Mouse (Mus musculus) CH12.LX (cell line): ENCODE measurements around the gene Mmp27. TPM values are rescaled to one million over a fixed set of nuclear protein-coding genes. Genes with fewer than 3 reads are reported as not detected.

ENCODE experiments used
- DNase-seq: peaks from one replicate; pipeline ENCODE4 v3.0.0-alpha.2; 2013; ENCODE audit errors: extremely low read depth
- H3K27ac ChIP-seq: 2 replicates; pipeline ENCODE4 v1.5.1; 2012; ENCODE audit warnings: low read depth, mild to moderate bottlenecking, control low read depth, moderate library complexity; ENCODE audit not compliant: insufficient read depth
- H3K27me3 ChIP-seq: replicated peaks from 2 replicates; pipeline ENCODE3; 2012; ENCODE audit warnings: inconsistent platforms
- H3K36me3 ChIP-seq, 2 experiments: replicated peaks in 1 of 2; 2 replicates each; pipeline versions ENCODE3 to v1.6.1; 2012; ENCODE audit warnings: inconsistent platforms in 1 of 2, low read length in 1 of 2, mild to moderate bottlenecking in 1 of 2, mixed read lengths in 1 of 2, moderate library complexity in 1 of 2; ENCODE audit not compliant: control insufficient read depth in 1 of 2, insufficient read depth in 1 of 2
- H3K4me1 ChIP-seq, 2 experiments: 2 replicates each; pipeline ENCODE4 v1.6.1; 2012; ENCODE audit warnings: inconsistent platforms in 1 of 2, moderate library complexity in 1 of 2; ENCODE audit not compliant: insufficient read depth in 2 of 2, control insufficient read depth in 1 of 2
- H3K4me2 ChIP-seq: 2 replicates; pipeline ENCODE4 v1.6.1; 2012; ENCODE audit warnings: low read depth, mild to moderate bottlenecking, control low read depth; ENCODE audit not compliant: poor library complexity, insufficient read depth, severe bottlenecking
- H3K4me3 ChIP-seq, 3 experiments: fragments of 150-350 bp in 1 of 3; sonication (generic) in 1 of 3; replicated peaks in 1 of 3; 2 replicates each; pipeline versions ENCODE3 to v1.5.1; 2011 to 2012; ENCODE audit warnings: low read depth in 2 of 3, low read length in 2 of 3, mild to moderate bottlenecking in 2 of 3, moderate library complexity in 2 of 3, control low read depth in 1 of 3, improper control_type of control experiment in 1 of 3, inconsistent platforms in 1 of 3, mixed read lengths in 1 of 3; ENCODE audit not compliant: poor library complexity in 1 of 3
- H3K79me2 ChIP-seq: replicated peaks from 2 replicates; pipeline ENCODE4 v1.6.1; 2012; ENCODE audit warnings: mild to moderate bottlenecking, moderate library complexity; ENCODE audit not compliant: control insufficient read depth, poor library complexity, insufficient read depth, severe bottlenecking; ENCODE audit errors: extremely low read depth
- H3K9ac ChIP-seq: 2 replicates; pipeline ENCODE4 v1.6.1; 2012; ENCODE audit warnings: low read depth, mild to moderate bottlenecking, control low read depth, moderate library complexity; ENCODE audit not compliant: insufficient read depth
- H3K9me3 ChIP-seq: replicated peaks from 2 replicates; pipeline ENCODE3; 2012; ENCODE audit warnings: low read length, inconsistent platforms, mixed read lengths
- BHLHE40 ChIP-seq: IDR thresholded peaks from 2 replicates; pipeline ENCODE4 v1.6.1; 2011; ENCODE audit warnings: mild to moderate bottlenecking, low read depth, low read length, improper control_type of control experiment
- CTCF ChIP-seq, 2 experiments: IDR thresholded peaks in 1 of 2; conservative IDR thresholded peaks in 1 of 2; 2 replicates each; pipeline ENCODE4 v1.5.1; 2011 to 2012; ENCODE audit warnings: low read depth in 2 of 2, low read length in 2 of 2, improper control_type of control experiment in 1 of 2, inconsistent platforms in 1 of 2, mild to moderate bottlenecking in 1 of 2, moderate library complexity in 1 of 2
- E2F4 ChIP-seq: IDR thresholded peaks from 2 replicates; pipeline ENCODE4 v1.6.1; 2011; ENCODE audit warnings: low read depth, low read length, improper control_type of control experiment; ENCODE audit not compliant: insufficient replicate concordance
- ELF1 ChIP-seq: IDR thresholded peaks from 2 replicates; pipeline ENCODE4 v1.6.1; 2014; ENCODE audit warnings: low read depth, mild to moderate bottlenecking, inconsistent platforms, low read length, improper control_type of control experiment
- HCFC1 ChIP-seq: IDR thresholded peaks from 2 replicates; pipeline ENCODE4 v1.6.1; 2012; ENCODE audit warnings: low read depth, mild to moderate bottlenecking, inconsistent platforms, low read length, improper control_type of control experiment
- IRF4 ChIP-seq: IDR thresholded peaks from 2 replicates; pipeline ENCODE4 v1.6.1; 2014; ENCODE audit warnings: low read depth, mild to moderate bottlenecking, inconsistent platforms, low read length, improper control_type of control experiment
- JUN ChIP-seq: IDR thresholded peaks from 2 replicates; pipeline ENCODE4 v1.6.1; 2011; ENCODE audit warnings: low read depth, mild to moderate bottlenecking, low read length, improper control_type of control experiment, moderate library complexity; ENCODE audit not compliant: insufficient read depth
- JUND ChIP-seq: conservative IDR thresholded peaks from 2 replicates; pipeline ENCODE4 v1.6.1; 2011; ENCODE audit warnings: low read depth, low read length, improper control_type of control experiment
- MAFK ChIP-seq: IDR thresholded peaks from 2 replicates; pipeline ENCODE4 v1.6.1; 2011; ENCODE audit warnings: low read length, improper control_type of control experiment; ENCODE audit not compliant: insufficient replicate concordance
- MYC ChIP-seq: IDR thresholded peaks from 2 replicates; pipeline ENCODE4 v1.6.1; 2011; ENCODE audit warnings: low read depth, mild to moderate bottlenecking, improper control_type of control experiment, low read length
- NELFE ChIP-seq: IDR thresholded peaks from 2 replicates; pipeline ENCODE4 v1.6.1; 2011; ENCODE audit warnings: low read depth, low read length, improper control_type of control experiment
- PAX5 ChIP-seq: IDR thresholded peaks from 2 replicates; pipeline ENCODE4 v1.6.1; 2012; ENCODE audit warnings: low read length, inconsistent platforms, mixed read lengths
- POLR2A ChIP-seq: IDR thresholded peaks from 2 replicates; pipeline ENCODE4 v1.6.1; 2011; ENCODE audit warnings: low read depth, mild to moderate bottlenecking, improper control_type of control experiment, low read length
- RAD21 ChIP-seq: IDR thresholded peaks from 2 replicates; pipeline ENCODE4 v1.6.1; 2011; ENCODE audit warnings: low read depth, mild to moderate bottlenecking, low read length, improper control_type of control experiment, moderate library complexity
- RCOR1 ChIP-seq: conservative IDR thresholded peaks from 2 replicates; pipeline ENCODE4 v1.6.1; 2012; ENCODE audit warnings: low read depth, mild to moderate bottlenecking, inconsistent platforms, low read length, improper control_type of control experiment
- SMC3 ChIP-seq: IDR thresholded peaks from 2 replicates; pipeline ENCODE4 v1.6.1; 2011; ENCODE audit warnings: low read depth, low read length, improper control_type of control experiment
- TBP ChIP-seq: conservative IDR thresholded peaks from 2 replicates; pipeline ENCODE4 v1.6.1; 2011; ENCODE audit warnings: low read depth, low read length, improper control_type of control experiment
- USF2 ChIP-seq: conservative IDR thresholded peaks from 2 replicates; pipeline ENCODE4 v1.6.1; 2011; ENCODE audit warnings: low read depth, low read length, improper control_type of control experiment
- ZC3H11A ChIP-seq: IDR thresholded peaks from 2 replicates; pipeline ENCODE4 v1.6.1; 2012; ENCODE audit warnings: low read depth, mild to moderate bottlenecking, inconsistent platforms, low read length, improper control_type of control experiment
- ZNF384 ChIP-seq: IDR thresholded peaks from 2 replicates; pipeline ENCODE4 v1.6.1; 2012; ENCODE audit warnings: low read depth, low read length, improper control_type of control experiment, inconsistent platforms
- dilution Hi-C: fragments of 300-500 bp; cut with MboI; formaldehyde crosslinking; loops from 2 replicates; pipeline ENCODE4 v1.14.3; 2020; ENCODE audit warnings: low sequenced_read_pairs; ENCODE audit not compliant: extremely low pct_unique_long_range_greater_than_20kb, extremely low pct_ligation_motif_present
- in situ Hi-C: fragments of 300-500 bp; cut with MboI; formaldehyde crosslinking; loops from 3 replicates; pipeline ENCODE4 v1.14.3; 2019; ENCODE audit warnings: low sequenced_read_pairs, low pct_ligation_motif_present, low pct_unique_long_range_greater_than_20kb, mixed read lengths
- polyA plus RNA-seq: library from polyadenylated mRNA; unstranded; fragments of >175 nt; gene quantifications from 2 replicates; pipeline ENCODE4 v1.2.1, GENCODE M21; 2012; ENCODE audit warnings: low read depth; ENCODE audit not compliant: insufficient read length
- total RNA-seq, 2 experiments: library from RNA; depleted of rRNA; stranded (reverse); fragments of 300-350 nt in 1 of 2; fragments of >200 nt in 1 of 2; gene quantifications; 2 replicates each; pipeline ENCODE4 v1.2.3; 2012 to 2014

Gene Mmp27
- total and polyA plus RNA-seq, 3 experiments = not detected

DNA sequence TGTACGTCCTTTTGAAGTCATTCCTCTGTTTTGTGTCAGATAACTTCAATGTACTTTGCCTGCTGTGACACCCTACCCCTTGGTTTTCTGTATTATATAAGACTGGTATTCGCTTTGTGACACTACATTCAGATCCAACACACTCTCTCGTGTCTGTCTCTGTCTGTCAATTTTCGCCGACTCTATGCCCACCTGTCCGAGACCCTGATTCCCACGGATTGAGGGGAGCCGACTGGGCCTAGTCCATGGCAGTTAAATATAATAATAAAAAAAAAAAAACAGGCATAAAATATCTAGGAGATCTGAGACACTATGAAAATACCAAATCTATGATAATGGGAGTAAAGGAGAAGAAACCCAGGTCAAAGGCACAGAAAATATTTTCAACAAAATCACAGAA lies 18.9 kb downstream of the Mmp27 start:
- dilution Hi-C loops (no loop called here), in situ Hi-C loops (no loop called here)
- H3K79me2 ChIP-seq = no peaks in the 10 kb centered on the region
- no peaks in the 10 kb centered on the region for H3K27me3 ChIP-seq
- no peak for DNase-seq
- peaks cover 0 to 7% of the 10 kb centered on the region in 2 experiments; a peak in 2 of 4 replicates for H3K4me1 ChIP-seq
- H3K36me3 ChIP-seq = no peaks in the 10 kb centered on the region
- H3K9ac ChIP-seq = no peak overlapping the region
- no peak overlapping the region for H3K27ac ChIP-seq
- TF ChIP-seq JUND (no peak), POLR2A (no peak), HCFC1 (no peak), CTCF (conservative IDR thresholded peaks at IDR 0.05 in 1 of 2, IDR thresholded peaks at IDR 0.05 in 1 of 2; ENCODE audit: low read depth in 2 of 2, low read length in 2 of 2) (no peak), ELF1 (no peak), JUN (no peak)
- H3K4me2 ChIP-seq = no peak overlapping the region
- no peaks in the 10 kb centered on the region for H3K9me3 ChIP-seq
- no peak overlapping the region for H3K4me3 ChIP-seq

DNA sequence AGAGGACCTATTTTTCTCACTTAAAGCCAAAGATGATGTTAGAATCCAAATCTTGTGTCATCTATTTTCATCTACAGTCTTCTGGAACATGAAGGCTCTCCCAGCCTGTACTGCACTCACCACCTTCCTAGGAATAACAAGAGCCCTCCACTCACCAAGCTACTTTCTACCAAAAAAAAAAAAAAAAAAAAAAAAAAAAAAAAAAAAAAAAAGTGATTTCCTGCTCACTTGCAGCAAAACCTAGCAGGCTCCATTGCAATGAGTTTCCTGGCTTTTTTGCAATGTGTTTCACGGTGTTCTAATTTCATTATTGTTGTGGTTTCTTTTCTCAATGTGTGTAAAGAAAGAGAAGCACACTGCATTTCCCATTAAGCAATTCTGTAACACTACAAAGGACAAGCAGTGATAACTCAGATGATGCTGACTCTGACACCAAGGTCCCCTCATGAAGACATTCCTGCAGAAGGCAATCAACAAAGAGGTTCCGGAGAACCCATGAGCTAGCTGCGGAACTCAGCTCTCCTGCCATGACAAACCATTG lies 22.1 kb downstream of the Mmp27 start:
- Histone ChIP-seq H3K27me3 (no peaks in the 10 kb centered on the region), H3K9me3 (no peaks in the 10 kb centered on the region), H3K36me3 (no peaks in the 10 kb centered on the region), H3K4me2 (no peak overlapping the region), H3K9ac (no peak overlapping the region), H3K4me1 (peaks cover 0 to 11% of the 10 kb centered on the region in 2 experiments; a peak in 2 of 4 replicates), H3K79me2 (no peaks in the 10 kb centered on the region), H3K27ac (no peak overlapping the region), H3K4me3 (no peak overlapping the region)
- dilution Hi-C loops = no loop called here
- DNase-seq = no peak
- in situ Hi-C loops = no loop called here
- TF ChIP-seq MAFK (no peak), ZNF384 (peak; percentile 74)

DNA sequence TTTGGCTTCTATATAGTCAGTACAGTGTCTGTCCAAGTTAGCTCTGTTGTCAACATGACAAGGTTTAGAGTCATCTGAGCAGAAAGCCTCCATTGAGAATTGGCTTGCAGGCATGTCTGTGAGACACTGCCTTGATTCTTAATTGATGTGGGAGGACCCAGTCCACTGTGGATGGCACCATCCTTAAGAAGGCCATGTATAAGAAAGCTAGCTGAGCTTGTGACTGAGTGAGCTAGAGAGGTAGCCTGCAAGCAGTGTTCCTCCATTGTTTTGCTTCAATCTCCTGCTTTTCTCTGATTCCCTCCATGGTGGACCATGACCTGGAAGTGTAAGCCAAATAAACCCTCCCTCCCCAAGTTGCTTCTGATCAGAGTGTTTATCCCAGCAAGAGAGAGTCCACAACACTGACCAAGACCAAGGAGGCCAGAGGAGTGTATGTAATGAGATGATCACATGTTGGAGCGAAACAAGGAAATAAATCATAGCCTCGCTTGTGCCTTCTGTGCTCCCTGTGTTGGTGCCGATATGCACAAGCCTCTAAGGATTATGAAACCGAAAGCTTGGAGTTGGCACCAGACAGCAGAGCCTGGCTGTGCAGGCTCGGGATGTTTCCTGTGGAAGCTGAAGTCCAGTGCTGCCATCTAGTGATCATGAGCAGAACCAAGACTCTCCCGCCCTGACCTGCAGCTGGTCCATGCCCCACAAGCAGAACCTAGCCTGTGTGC lies 23.8 kb downstream of the Mmp27 start:
- Histone ChIP-seq H3K9me3 (no peaks in the 10 kb centered on the region), H3K9ac (peak overlapping the region; percentile 2; the same call in 1 of the 2 replicates), H3K79me2 (no peaks in the 10 kb centered on the region), H3K27ac (no peak overlapping the region), H3K36me3 (no peaks in the 10 kb centered on the region), H3K4me1 (peaks cover 0 to 11% of the 10 kb centered on the region in 2 experiments; a peak in 2 of 4 replicates), H3K27me3 (no peaks in the 10 kb centered on the region), H3K4me2 (peak overlapping the region; percentile 64; the same call in 1 of the 2 replicates), H3K4me3 (peak overlapping the region in 1 of 3 experiments; percentile 10)
- peak; percentile 84 for DNase-seq
- in situ Hi-C loops (loop anchor here (5.0 kb wide), 1 partner anchor 373 kb away; no protein-coding TSS in a partner anchor), dilution Hi-C loops (no loop called here)
- TF ChIP-seq USF2 = no peak
- TF ChIP-seq IRF4 = peak; percentile 77
- TF ChIP-seq RCOR1 = no peak
- TF ChIP-seq MYC = 0 out of 2 replicates have a peak, but pooled peaks have one; percentile 21
- no peak for TF ChIP-seq JUN
- TF ChIP-seq ZC3H11A = peak; percentile 90
- peak; percentile 45 for TF ChIP-seq BHLHE40
- TF ChIP-seq PAX5 = no peak
- peak; percentile 66 to 96 for TF ChIP-seq CTCF (conservative IDR thresholded peaks at IDR 0.05 in 1 of 2, IDR thresholded peaks at IDR 0.05 in 1 of 2; ENCODE audit: low read depth in 2 of 2, low read length in 2 of 2)
- TF ChIP-seq E2F4 = peak; percentile 23; the same call in 1 of the 2 replicates
- peak; percentile 99 for TF ChIP-seq RAD21
- peak; percentile 55; the same call in 1 of the 2 replicates for TF ChIP-seq NELFE
- 0 out of 2 replicates have a peak, but pooled peaks have one; percentile 22 for TF ChIP-seq TBP
- peak; percentile 97 for TF ChIP-seq SMC3
